Mouse (Mus musculus) CD4-positive helper T cell, adult 2 months (primary cell): ENCODE data around the gene Wdr1.
"Not testable (repeated sequence)": the region's sequence is repeated elsewhere in the genome, so short reads cannot be mapped to it uniquely, and the experiment has no call there.

Experiments
- DNase-seq: peaks from one replicate; pipeline ENCODE4 v3.0.0-alpha.2; 2012; ENCODE audit warnings: low read depth, missing footprints, low spot score

Wdr1 gene

GRCm38 (mm10) chr5:38563121-38563520, at the start of gene Wdr1:
Gene Wdr1, minus strand, starts transcription at chr5:38563221.
- DNase-seq, result no peak

GRCm38 (mm10) chr5:38611118-38611517, 48.1 kb upstream of the Wdr1 start:
- no peak for DNase-seq

GRCm38 (mm10) chr5:38608219-38608618, 45.2 kb upstream of the Wdr1 start:
- not testable (repeated sequence) for DNase-seq

- peak; percentile 61 for DNase-seq
Observed at GRCm38 (mm10) chr5:38598647-38599304, 35.8 kb upstream of the Wdr1 start.

- no peak for DNase-seq
Observed at GRCm38 (mm10) chr5:38588924-38589323, 25.9 kb upstream of the Wdr1 start.

- DNase-seq, result no peak
Observed at GRCm38 (mm10) chr5:38585450-38585849, 22.4 kb upstream of the Wdr1 start.

GRCm38 (mm10) chr5:38583026-38583425, 20.0 kb upstream of the Wdr1 start:
- no peak for DNase-seq

- peak; percentile 65 for DNase-seq
Observed at GRCm38 (mm10) chr5:38580703-38581102, 17.7 kb upstream of the Wdr1 start.

- DNase-seq, result peak; percentile 28
Observed at GRCm38 (mm10) chr5:38570876-38571275, 7.9 kb upstream of the Wdr1 start.

GRCm38 (mm10) chr5:38568652-38569051, 5.6 kb upstream of the Wdr1 start:
- no peak for DNase-seq

- DNase-seq, result no peak
Observed at GRCm38 (mm10) chr5:38564831-38565230, 1.8 kb upstream of the Wdr1 start.

- DNase-seq, result peak; percentile 98
Observed at GRCm38 (mm10) chr5:38561426-38562024, 1.5 kb downstream of the Wdr1 start.

GRCm38 (mm10) chr5:38560586-38561425, 2.2 kb downstream of the Wdr1 start:
- DNase-seq, result peak; percentile 72

GRCm38 (mm10) chr5:38558831-38559230, 4.2 kb downstream of the Wdr1 start:
- DNase-seq, result no peak

GRCm38 (mm10) chr5:38557811-38558210, 5.2 kb downstream of the Wdr1 start:
- DNase-seq, result no peak

GRCm38 (mm10) chr5:38556406-38556805, 6.6 kb downstream of the Wdr1 start:
- no peak for DNase-seq

- no peak for DNase-seq
Observed at GRCm38 (mm10) chr5:38553953-38554352, 9.1 kb downstream of the Wdr1 start.

GRCm38 (mm10) chr5:38553491-38553890, 9.5 kb downstream of the Wdr1 start:
- DNase-seq, result no peak

GRCm38 (mm10) chr5:38552615-38553014, 10.4 kb downstream of the Wdr1 start:
- DNase-seq, result no peak

GRCm38 (mm10) chr5:38550221-38550768, 12.7 kb downstream of the Wdr1 start:
- no peak for DNase-seq

- DNase-seq, result no peak
Observed at GRCm38 (mm10) chr5:38549461-38549909, 13.5 kb downstream of the Wdr1 start.

- DNase-seq, result no peak
Observed at GRCm38 (mm10) chr5:38547375-38547774, 15.6 kb downstream of the Wdr1 start.
